Mouse (Mus musculus) hindbrain, embryonic 11.5 days (tissue): ENCODE data around the gene Slc32a1. TPM values are rescaled to one million over a fixed set of nuclear protein-coding genes. Genes with fewer than 3 reads are reported as not detected.

Experiments
- ATAC-seq: fragments of 200-750 bp; cut with Nextera tagmentation; 2 replicates; pipeline ENCODE4 v1.8.0; 2017; ENCODE audit warnings: mild to moderate bottlenecking, moderate TSS enrichment, moderate library complexity; ENCODE audit not compliant: low FRiP score
- DNase-seq: peaks from one replicate; pipeline ENCODE4 v3.0.0-alpha.2; 2015; ENCODE audit warnings: low spot score
- H3K27ac ChIP-seq: fragments of 300-500 bp; sonication (generic); 2 replicates; pipeline ENCODE4 v1.5.1; 2014; ENCODE audit warnings: mild to moderate bottlenecking, low read depth, low read length
- H3K27me3 ChIP-seq: fragments of 300-500 bp; sonication (generic); 2 replicates; pipeline ENCODE4 v1.6.1; 2014; ENCODE audit warnings: mild to moderate bottlenecking, low read length, moderate library complexity, mixed read lengths; ENCODE audit not compliant: control insufficient read depth, insufficient read depth
- H3K36me3 ChIP-seq: fragments of 300-500 bp; sonication (generic); 2 replicates; pipeline ENCODE4 v1.6.1; 2014; ENCODE audit warnings: mild to moderate bottlenecking, low read length, moderate library complexity, mixed read lengths; ENCODE audit not compliant: control insufficient read depth, insufficient read depth
- H3K4me1 ChIP-seq: fragments of 300-500 bp; sonication (generic); replicated peaks from 2 replicates; pipeline ENCODE4 v1.6.1; 2014; ENCODE audit warnings: low read length, mixed read lengths; ENCODE audit not compliant: control insufficient read depth, insufficient read depth
- H3K4me2 ChIP-seq: fragments of 300-500 bp; sonication (generic); replicated peaks from 2 replicates; pipeline ENCODE4 v1.6.1; 2014; ENCODE audit warnings: mild to moderate bottlenecking, low read depth, low read length
- H3K4me3 ChIP-seq: fragments of 300-500 bp; sonication (generic); 2 replicates; pipeline ENCODE4 v1.5.1; 2014; ENCODE audit warnings: low read depth, low read length
- H3K9ac ChIP-seq: fragments of 300-500 bp; sonication (generic); 2 replicates; pipeline ENCODE4 v1.6.1; 2014; ENCODE audit warnings: low read depth, low read length
- H3K9me3 ChIP-seq: fragments of 300-500 bp; sonication (generic); 2 replicates; pipeline ENCODE4 v1.6.1; 2016; ENCODE audit warnings: low read length; ENCODE audit not compliant: control insufficient read depth
- WGBS: fragments of 180-500 bp; shearing (Covaris S2); extraction: QIAGEN DNeasy Blood & Tissue Kit; methylation state at CpG from one replicate; pipeline ENCODE4 v1.1.7; 2014; 5-methylcytosine and 5-hydroxymethylcytosine counted together
- polyA plus RNA-seq: library from polyadenylated mRNA; unstranded; fragments of >200 nt; fragmentation: Nextera tagmentation; extraction: Ambion mirVana; gene quantifications from 2 replicates; pipeline ENCODE4 v1.2.1, GENCODE M21; 2014

Slc32a1 gene
- polyA plus RNA-seq, 1 experiment from 2014 or later = 2.9 TPM

DNA sequence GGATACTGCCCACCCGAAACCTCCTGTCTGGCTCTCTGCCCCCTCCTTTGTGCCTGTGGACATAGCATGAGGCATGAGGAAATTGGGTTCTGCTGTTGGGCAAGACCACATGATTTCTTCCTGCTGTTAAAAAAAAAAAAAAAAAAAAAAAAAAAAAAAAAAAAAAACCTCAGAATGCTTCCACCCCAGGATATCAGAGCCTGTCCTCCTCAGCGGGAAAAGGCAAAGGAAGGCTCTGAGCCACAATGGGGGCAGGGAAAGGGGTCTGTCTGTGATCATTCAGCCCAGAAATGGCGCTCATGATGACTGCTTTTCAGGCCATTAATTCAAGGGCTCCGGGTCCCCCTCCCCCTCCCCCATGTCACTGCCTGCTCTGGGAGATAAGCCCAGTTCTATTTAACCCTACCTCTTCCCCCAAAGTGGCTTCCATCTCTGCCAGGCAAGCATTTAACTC is 4.0 kb upstream of the Slc32a1 start:
- H3K9me3 ChIP-seq = no peaks in the 10 kb centered on the region
- peak overlapping the region; percentile 12; the same call in 1 of the 2 replicates for H3K4me2 ChIP-seq
- H3K36me3 ChIP-seq = no peaks in the 10 kb centered on the region
- peaks cover 2% of the 10 kb centered on the region; the same call in 1 of the 2 replicates for H3K4me1 ChIP-seq
- peak; percentile 36; the same call in 1 of the 2 replicates for ATAC-seq
- H3K27me3 ChIP-seq = peaks cover 48% of the 10 kb centered on the region
- peak overlapping the region; percentile 35; the same call in 1 of the 2 replicates for H3K9ac ChIP-seq
- 10% methylated on average over 4 of the region's 4 CpGs for WGBS
- 0 out of 2 replicates have a peak overlapping the region, but pooled peaks have one; percentile 9 for H3K4me3 ChIP-seq
- H3K27ac ChIP-seq = peak overlapping the region; percentile 83
- peak; percentile 62 for DNase-seq

DNA sequence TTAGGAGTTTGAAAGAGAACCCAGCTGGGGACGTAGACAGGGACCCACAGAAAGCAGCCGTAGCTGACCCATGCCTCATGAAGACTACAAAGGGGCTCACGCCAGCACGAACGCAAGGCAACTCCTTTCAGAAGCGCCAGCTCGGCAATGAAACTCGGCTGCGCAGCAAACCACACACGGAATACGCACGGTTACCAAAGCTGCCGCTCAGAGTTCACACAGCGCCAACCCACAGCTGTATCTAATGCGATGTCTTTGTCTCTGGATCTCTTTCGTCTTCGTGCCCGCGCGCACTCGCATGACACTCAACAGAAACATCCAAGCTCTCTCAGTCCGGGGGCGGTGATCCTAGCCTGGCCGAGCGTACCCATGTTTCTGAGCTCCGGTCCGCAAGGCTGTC is 886 bp upstream of the Slc32a1 start:
- ATAC-seq = no peak
- peak overlapping the region; percentile 35 for H3K4me2 ChIP-seq
- peak overlapping the region; percentile 63 for H3K9ac ChIP-seq
- H3K4me3 ChIP-seq = peak overlapping the region; percentile 37
- 0% methylated on average over 27 of the region's 27 CpGs for WGBS
- no peaks in the 10 kb centered on the region for H3K36me3 ChIP-seq
- DNase-seq = peak; percentile 63
- peaks cover 2% of the 10 kb centered on the region; the same call in 1 of the 2 replicates for H3K4me1 ChIP-seq
- no peaks in the 10 kb centered on the region for H3K9me3 ChIP-seq
- H3K27ac ChIP-seq = peak overlapping the region; percentile 77
- H3K27me3 ChIP-seq = peaks cover 79% of the 10 kb centered on the region

DNA sequence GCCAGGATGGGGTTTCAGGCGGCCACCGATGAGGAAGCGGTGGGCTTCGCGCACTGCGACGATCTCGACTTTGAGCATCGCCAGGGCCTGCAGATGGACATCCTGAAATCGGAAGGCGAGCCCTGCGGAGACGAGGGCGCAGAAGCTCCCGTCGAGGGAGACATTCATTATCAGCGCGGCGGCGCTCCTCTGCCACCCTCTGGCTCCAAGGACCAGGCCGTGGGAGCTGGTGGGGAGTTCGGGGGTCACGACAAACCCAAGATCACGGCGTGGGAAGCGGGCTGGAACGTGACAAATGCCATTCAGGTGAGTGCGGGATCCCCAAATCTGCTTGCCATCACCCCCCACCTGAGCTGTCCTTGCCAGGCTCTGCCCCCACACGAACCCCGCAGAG is 756 bp downstream of the Slc32a1 start:
- peaks cover 95% of the 10 kb centered on the region for H3K27me3 ChIP-seq
- WGBS = 2% methylated on average over 30 of the region's 30 CpGs
- H3K9me3 ChIP-seq = no peaks in the 10 kb centered on the region
- H3K9ac ChIP-seq = peak overlapping the region; percentile 63
- H3K4me2 ChIP-seq = peak overlapping the region; percentile 35
- H3K36me3 ChIP-seq = no peaks in the 10 kb centered on the region
- H3K4me1 ChIP-seq = peaks cover 3% of the 10 kb centered on the region; the same call in 1 of the 2 replicates
- DNase-seq (no peak), ATAC-seq (no peak)
- H3K4me3 ChIP-seq = peak overlapping the region; percentile 37
- H3K27ac ChIP-seq = peak overlapping the region; percentile 77

DNA sequence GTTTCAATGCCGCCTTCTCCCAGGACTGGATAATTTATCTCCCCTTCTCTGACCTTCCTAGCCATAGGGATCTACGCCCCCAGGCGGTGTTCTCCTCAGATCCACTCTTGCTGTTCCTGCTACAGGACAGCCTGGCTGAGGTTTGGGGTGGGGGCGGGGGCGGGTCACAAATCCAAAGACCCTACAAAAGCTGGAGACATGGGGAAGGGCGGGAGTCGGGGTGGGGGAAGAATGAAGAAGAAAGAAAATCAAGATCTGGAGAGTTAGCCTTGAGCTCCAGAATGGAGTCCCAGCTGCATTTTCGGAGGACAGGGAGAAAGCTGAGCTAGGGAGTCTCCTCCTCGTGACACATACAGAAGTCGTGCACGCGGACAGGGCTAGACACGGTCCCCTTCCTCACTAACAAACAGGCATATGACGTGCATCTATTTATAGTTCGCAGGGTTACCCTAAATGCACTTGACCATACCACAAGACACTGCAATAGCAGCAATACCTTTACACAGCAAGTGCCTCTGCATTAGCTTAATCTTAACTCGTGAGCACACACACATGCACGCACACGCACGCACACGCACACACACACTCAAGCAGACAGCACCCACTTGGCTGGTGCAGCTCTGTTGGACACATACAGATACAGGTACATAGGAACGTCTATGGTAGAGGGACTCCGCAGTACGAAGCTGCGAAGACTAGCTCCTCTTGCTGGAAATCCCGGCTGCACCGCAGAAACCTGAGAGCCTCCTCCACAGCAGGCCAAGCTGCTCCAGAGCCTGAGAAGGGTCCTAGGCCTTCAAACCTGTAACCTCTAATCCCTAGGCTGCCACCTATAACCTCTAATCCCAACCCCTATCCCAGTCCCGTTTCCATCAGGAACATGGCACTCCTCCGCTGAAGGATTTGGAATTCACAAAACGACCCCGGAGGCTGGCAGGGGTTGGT is 1.4 kb downstream of the Slc32a1 start:
- ATAC-seq = no peak
- peak overlapping the region; percentile 31 for H3K4me2 ChIP-seq
- peak overlapping the region; percentile 63 for H3K9ac ChIP-seq
- H3K27ac ChIP-seq = peak overlapping the region; percentile 77
- peak overlapping the region; percentile 37 for H3K4me3 ChIP-seq
- peaks cover 97% of the 10 kb centered on the region for H3K27me3 ChIP-seq
- H3K4me1 ChIP-seq = peaks cover 3% of the 10 kb centered on the region; the same call in 1 of the 2 replicates
- DNase-seq = peak; percentile 69
- WGBS = 2% methylated on average over 30 of the region's 30 CpGs
- no peaks in the 10 kb centered on the region for H3K36me3 ChIP-seq
- no peaks in the 10 kb centered on the region for H3K9me3 ChIP-seq

DNA sequence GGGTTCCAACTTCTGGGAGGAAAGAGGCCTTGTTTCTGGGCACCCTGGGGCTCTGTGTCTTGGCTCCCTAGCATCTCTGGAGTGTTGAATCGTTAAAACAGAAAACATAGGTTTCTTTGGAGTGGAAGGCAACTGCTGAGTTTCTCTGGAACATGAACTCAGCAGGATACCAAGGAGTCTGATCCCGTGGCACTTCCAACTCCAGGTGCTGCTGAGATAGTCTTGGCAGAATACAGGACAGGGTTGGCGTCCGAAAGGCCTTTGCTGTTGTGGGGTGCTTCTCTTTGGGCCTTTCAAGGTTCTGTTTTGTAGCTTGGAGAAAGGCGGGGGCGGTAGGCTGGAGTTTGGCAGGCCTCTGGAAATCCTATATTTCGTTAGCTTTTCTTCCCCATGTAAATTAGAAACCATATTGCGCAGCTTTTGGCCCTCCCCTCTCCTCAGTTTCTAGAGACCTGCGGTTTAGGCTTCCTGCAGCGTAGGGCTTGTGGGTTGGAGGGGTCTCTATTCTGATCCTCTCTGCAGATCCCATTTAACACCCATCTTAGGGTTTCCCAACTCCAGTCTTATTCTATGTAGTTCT is 2.2 kb downstream of the Slc32a1 start:
- Histone ChIP-seq H3K4me3 (peak overlapping the region; percentile 37), H3K27me3 (peaks cover 99% of the 10 kb centered on the region), H3K9ac (peak overlapping the region; percentile 49), H3K36me3 (no peaks in the 10 kb centered on the region), H3K9me3 (no peaks in the 10 kb centered on the region), H3K27ac (0 out of 2 replicates have a peak overlapping the region, but pooled peaks have one; percentile 77), H3K4me1 (peaks cover 3% of the 10 kb centered on the region; the same call in 1 of the 2 replicates), H3K4me2 (peak overlapping the region; percentile 31; the same call in 1 of the 2 replicates)
- DNase-seq (peak; percentile 64), ATAC-seq (no peak)
- WGBS = 5% methylated on average over 10 of the region's 10 CpGs

DNA sequence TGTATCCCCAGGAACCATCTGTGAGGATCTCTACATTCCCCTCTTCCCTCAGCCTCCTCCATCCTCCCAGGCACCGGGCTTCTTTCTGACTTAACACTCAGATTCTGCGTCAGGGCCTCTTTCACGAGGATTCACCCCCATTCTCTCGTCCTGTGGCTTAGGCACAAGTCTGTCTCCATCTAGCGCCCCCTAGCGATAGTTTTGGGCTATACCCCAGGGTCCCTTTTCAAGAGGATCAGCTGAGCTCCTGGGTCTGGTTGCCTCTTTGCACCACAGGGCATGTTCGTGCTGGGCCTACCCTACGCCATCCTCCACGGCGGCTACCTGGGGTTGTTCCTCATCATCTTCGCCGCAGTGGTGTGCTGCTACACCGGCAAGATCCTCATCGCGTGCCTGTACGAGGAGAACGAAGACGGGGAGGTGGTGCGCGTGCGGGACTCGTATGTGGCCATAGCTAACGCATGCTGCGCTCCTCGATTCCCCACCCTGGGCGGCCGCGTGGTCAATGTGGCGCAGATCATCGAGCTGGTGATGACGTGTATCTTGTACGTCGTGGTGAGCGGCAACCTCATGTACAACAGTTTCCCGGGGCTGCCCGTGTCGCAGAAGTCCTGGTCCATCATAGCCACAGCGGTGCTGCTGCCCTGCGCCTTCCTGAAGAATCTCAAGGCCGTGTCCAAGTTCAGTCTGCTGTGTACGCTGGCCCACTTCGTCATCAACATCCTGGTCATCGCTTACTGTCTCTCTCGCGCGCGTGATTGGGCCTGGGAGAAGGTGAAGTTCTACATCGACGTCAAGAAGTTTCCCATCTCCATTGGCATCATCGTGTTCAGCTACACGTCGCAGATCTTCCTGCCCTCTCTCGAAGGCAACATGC is 3.2 kb downstream of the Slc32a1 start:
- Histone ChIP-seq H3K27ac (no peak overlapping the region), H3K36me3 (no peaks in the 10 kb centered on the region), H3K4me2 (peak overlapping the region; percentile 33), H3K4me1 (peaks cover 3% of the 10 kb centered on the region; the same call in 1 of the 2 replicates), H3K9ac (peak overlapping the region; percentile 45; the same call in 1 of the 2 replicates), H3K4me3 (peak overlapping the region; percentile 37), H3K9me3 (no peaks in the 10 kb centered on the region), H3K27me3 (peaks cover 96% of the 10 kb centered on the region)
- peak; percentile 36; the same call in 1 of the 2 replicates for ATAC-seq
- DNase-seq = peak; percentile 86
- 2% methylated on average over 53 of the region's 53 CpGs for WGBS

DNA sequence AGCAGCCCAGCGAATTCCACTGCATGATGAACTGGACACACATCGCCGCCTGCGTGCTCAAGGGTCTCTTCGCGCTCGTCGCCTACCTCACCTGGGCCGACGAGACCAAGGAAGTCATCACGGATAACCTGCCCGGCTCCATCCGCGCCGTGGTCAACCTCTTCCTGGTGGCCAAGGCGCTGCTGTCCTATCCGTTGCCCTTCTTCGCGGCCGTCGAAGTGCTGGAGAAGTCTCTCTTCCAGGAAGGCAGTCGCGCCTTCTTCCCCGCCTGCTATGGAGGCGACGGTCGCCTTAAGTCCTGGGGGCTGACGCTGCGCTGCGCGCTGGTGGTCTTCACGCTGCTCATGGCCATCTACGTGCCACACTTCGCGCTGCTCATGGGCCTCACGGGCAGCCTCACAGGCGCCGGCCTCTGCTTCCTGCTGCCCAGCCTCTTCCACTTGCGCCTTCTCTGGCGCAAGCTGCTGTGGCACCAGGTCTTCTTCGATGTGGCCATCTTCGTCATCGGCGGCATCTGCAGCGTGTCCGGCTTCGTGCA is 3.9 kb downstream of the Slc32a1 start:
- peak; percentile 49 for DNase-seq
- H3K27me3 ChIP-seq = peaks cover 89% of the 10 kb centered on the region
- peaks cover 3% of the 10 kb centered on the region; the same call in 1 of the 2 replicates for H3K4me1 ChIP-seq
- WGBS = 2% methylated on average over 47 of the region's 47 CpGs
- 0 out of 2 replicates have a peak overlapping the region, but pooled peaks have one; percentile 31 for H3K9ac ChIP-seq
- H3K27ac ChIP-seq = peak overlapping the region; percentile 54; the same call in 1 of the 2 replicates
- peak overlapping the region; percentile 34 for H3K4me2 ChIP-seq
- no peak for ATAC-seq
- no peaks in the 10 kb centered on the region for H3K36me3 ChIP-seq
- H3K9me3 ChIP-seq = no peaks in the 10 kb centered on the region
- H3K4me3 ChIP-seq = peak overlapping the region; percentile 37
